Mouse (Mus musculus) hindbrain, embryonic 10.5 days (tissue): ENCODE measurements around the gene Dennd4b. TPM values are rescaled to one million over a fixed set of nuclear protein-coding genes. Genes with fewer than 3 reads are reported as not detected.
A peak's percentile ranks its signal among the peaks of the same experiment; 100 is the strongest.

Source experiments
- DNase-seq: peaks from one replicate; pipeline ENCODE4 v3.0.0-alpha.2; 2017; ENCODE audit warnings: low spot score
- H3K27ac ChIP-seq: fragments of 300-500 bp; sonication (generic); 2 replicates; pipeline ENCODE4 v1.5.1; 2016; ENCODE audit warnings: mild to moderate bottlenecking, moderate library complexity
- H3K27me3 ChIP-seq: fragments of 300-500 bp; sonication (generic); 2 replicates; pipeline ENCODE4 v1.6.1; 2016; ENCODE audit warnings: mild to moderate bottlenecking; ENCODE audit not compliant: poor library complexity, insufficient read depth, severe bottlenecking
- H3K36me3 ChIP-seq: fragments of 300-500 bp; sonication (generic); 2 replicates; pipeline ENCODE4 v1.6.1; 2016; ENCODE audit warnings: mild to moderate bottlenecking, moderate library complexity
- H3K4me1 ChIP-seq: fragments of 300-500 bp; sonication (generic); replicated peaks from 2 replicates; pipeline ENCODE4 v1.6.1; 2016; ENCODE audit warnings: mild to moderate bottlenecking
- H3K4me3 ChIP-seq: fragments of 300-500 bp; sonication (generic); 2 replicates; pipeline ENCODE4 v1.5.1; 2016; ENCODE audit warnings: mild to moderate bottlenecking, moderate library complexity
- H3K9me3 ChIP-seq: fragments of 300-500 bp; sonication (generic); 2 replicates; pipeline ENCODE4 v1.6.1; 2016; ENCODE audit warnings: mild to moderate bottlenecking, moderate library complexity
- WGBS: fragments of 180-500 bp; shearing (Covaris S2); methylation state at CpG from one replicate; pipeline ENCODE4 v1.1.7; 2016; 5-methylcytosine and 5-hydroxymethylcytosine counted together
- polyA plus RNA-seq: library from polyadenylated mRNA; unstranded; fragments of >200 nt; fragmentation: Nextera tagmentation; extraction: Ambion mirVana; gene quantifications from 2 replicates; pipeline ENCODE4 v1.2.1, GENCODE M21; 2016

Gene Dennd4b
- polyA plus RNA-seq: 5.7 and 7.1 TPM in 2 replicates

DNA sequence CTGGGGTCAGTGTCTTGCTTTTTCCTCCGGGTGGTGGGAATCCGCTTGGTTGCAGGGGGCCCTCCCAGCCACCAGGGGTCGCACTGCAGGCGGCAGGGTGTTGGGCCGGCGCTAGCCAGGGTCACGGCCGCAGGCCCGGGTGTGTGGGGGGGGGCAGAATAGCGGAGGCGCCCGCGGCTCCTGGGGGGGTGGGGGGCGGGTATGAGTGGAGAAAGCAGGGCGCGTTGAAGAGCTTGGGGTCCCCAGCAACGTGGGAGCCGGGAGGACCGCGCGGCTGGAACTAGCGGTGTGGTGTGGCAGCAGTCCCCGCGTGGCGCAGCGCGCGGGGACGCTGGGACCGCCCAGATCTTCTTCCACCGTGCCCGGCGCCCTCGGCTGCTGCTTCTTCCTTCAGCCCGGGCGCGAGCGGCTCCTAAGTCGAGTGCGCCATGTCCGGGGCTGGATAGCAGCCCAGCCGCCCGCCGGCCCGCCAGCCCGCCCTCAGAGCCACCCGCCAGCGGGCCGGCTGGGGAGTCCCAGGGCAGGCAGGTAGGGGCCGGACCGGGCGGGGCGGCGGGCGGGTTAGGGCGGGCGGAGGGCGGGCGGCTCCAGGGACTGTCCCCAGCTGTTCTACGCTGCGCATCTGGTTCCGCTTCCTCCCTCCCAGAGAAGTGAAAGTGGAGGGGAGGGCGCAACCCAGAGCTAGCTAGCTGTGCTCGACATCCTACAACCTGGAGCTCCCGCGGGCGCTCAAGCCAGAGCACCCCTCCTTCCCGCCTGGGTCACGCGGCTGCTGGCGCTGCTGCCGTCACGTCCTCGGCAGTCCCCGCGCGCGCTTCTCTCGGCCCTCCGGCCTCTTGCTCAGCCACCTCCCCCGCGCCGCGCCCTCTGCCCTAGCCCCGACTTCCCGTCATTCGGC, at the start of gene Dennd4b:
TSS of gene Dennd4b (plus strand) at position 152 of the 898 bp plus-strand sequence.
- peak; percentile 92 for DNase-seq
- Histone ChIP-seq H3K4me3 (peak within 1 kb of the TSS; percentile 71), H3K9me3 (no peaks in the 10 kb centered on the region), H3K36me3 (peaks cover 70% of the 10 kb centered on the region), H3K27me3 (no peaks in the 10 kb centered on the region), H3K27ac (peak within 1 kb of the TSS; percentile 96), H3K4me1 (peaks cover 24% of the 10 kb centered on the region)
- WGBS: under 1% methylated on average over 87 of the region's 87 CpGs

- H3K36me3 ChIP-seq: peaks cover 19% of the 10 kb centered on the region
- WGBS: 50% methylated on average over 1 of the region's 1 CpGs
Observed at GRCm38 (mm10) chr3:90215825-90216380, 49.1 kb upstream of the Dennd4b start.

GRCm38 (mm10) chr3:90220088-90220487, 44.9 kb upstream of the Dennd4b start:
- WGBS: 21% methylated on average over 6 of the region's 6 CpGs
- H3K4me3 ChIP-seq: peak overlapping the region; percentile 58
- DNase-seq: peak; percentile 47

More at GRCm38 (mm10) chr3:90215825-90216380, 49.1 kb upstream of the Dennd4b start:
- Histone ChIP-seq H3K4me3 (no peak overlapping the region), H3K4me1 (peaks cover 36% of the 10 kb centered on the region), H3K9me3 (no peaks in the 10 kb centered on the region), H3K27ac (no peak overlapping the region), H3K27me3 (no peaks in the 10 kb centered on the region)
- DNase-seq: no peak

DNA sequence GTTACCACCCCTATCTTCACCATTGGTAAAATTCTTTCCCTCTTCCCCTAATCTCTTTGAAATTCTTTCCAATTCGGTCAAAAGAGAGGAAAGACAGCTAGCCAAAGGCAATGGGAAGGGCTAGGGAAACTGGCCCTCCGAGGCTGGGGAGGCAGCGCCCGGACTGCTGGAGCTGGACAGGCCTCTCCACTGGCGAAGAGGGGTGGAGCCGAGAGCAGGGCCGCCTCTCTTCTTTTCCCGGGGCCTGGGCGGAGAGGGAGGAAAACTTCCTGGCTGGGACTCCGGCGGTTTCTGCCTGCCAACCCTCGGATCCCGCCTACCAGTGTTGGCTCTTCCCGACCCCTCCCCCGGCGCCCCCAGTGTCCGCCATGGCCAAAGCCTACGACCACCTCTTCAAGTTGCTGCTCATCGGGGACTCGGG, 44.4 kb upstream of the Dennd4b start:
- Histone ChIP-seq H3K4me1 (peaks cover 27% of the 10 kb centered on the region), H3K4me3 (peak overlapping the region; percentile 58), H3K36me3 (peaks cover 26% of the 10 kb centered on the region), H3K27ac (peak overlapping the region; percentile 88), H3K9me3 (no peaks in the 10 kb centered on the region), H3K27me3 (no peaks in the 10 kb centered on the region)
- under 1% methylated on average over 20 of the region's 20 CpGs for WGBS
- DNase-seq: peak; percentile 81

More at GRCm38 (mm10) chr3:90220088-90220487, 44.9 kb upstream of the Dennd4b start:
- Histone ChIP-seq H3K4me1 (peaks cover 27% of the 10 kb centered on the region), H3K9me3 (no peaks in the 10 kb centered on the region), H3K36me3 (peaks cover 22% of the 10 kb centered on the region), H3K27me3 (no peaks in the 10 kb centered on the region), H3K27ac (peak overlapping the region; percentile 88)

GRCm38 (mm10) chr3:90221123-90221522, 43.9 kb upstream of the Dennd4b start:
- Histone ChIP-seq H3K27me3 (no peaks in the 10 kb centered on the region), H3K36me3 (peaks cover 32% of the 10 kb centered on the region), H3K4me1 (peaks cover 27% of the 10 kb centered on the region), H3K27ac (peak overlapping the region; percentile 88), H3K4me3 (peak overlapping the region; percentile 58), H3K9me3 (no peaks in the 10 kb centered on the region)
- 25% methylated on average over 5 of the region's 5 CpGs for WGBS
- DNase-seq: no peak

DNA sequence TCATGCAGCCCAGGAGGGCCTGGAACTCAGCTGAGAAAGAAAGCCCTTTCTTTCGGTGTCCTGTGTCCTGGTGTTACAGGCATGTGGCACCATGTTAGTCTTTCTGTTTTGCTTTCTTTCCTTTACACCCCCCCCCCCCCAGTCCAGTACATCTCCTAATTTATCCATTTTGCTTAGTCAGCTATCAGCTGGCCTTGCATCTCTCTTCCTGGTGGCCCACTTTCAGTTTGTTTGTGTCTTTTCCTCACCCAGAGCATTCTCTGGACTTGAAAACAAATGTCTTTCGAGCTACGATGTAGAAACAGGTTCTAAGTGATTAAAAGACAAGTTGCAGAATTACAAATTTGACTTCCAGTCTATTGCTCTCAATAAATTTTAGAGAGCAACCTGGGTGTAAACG, 42.5 kb upstream of the Dennd4b start:
- no peak overlapping the region for H3K27ac ChIP-seq
- no peak for DNase-seq
- no peak overlapping the region for H3K4me3 ChIP-seq
- no peaks in the 10 kb centered on the region for H3K9me3 ChIP-seq
- no peaks in the 10 kb centered on the region for H3K27me3 ChIP-seq
- peaks cover 33% of the 10 kb centered on the region for H3K36me3 ChIP-seq
- 90% methylated on average over 4 of the region's 4 CpGs for WGBS
- peaks cover 27% of the 10 kb centered on the region for H3K4me1 ChIP-seq

GRCm38 (mm10) chr3:90222941-90223340, 42.0 kb upstream of the Dennd4b start:
- H3K4me3 ChIP-seq: no peak overlapping the region
- peaks cover 33% of the 10 kb centered on the region for H3K36me3 ChIP-seq
- H3K27ac ChIP-seq: no peak overlapping the region
- no peaks in the 10 kb centered on the region for H3K9me3 ChIP-seq
- peaks cover 27% of the 10 kb centered on the region for H3K4me1 ChIP-seq
- no peak for DNase-seq
- no peaks in the 10 kb centered on the region for H3K27me3 ChIP-seq
- 85% methylated on average over 3 of the region's 3 CpGs for WGBS

DNA sequence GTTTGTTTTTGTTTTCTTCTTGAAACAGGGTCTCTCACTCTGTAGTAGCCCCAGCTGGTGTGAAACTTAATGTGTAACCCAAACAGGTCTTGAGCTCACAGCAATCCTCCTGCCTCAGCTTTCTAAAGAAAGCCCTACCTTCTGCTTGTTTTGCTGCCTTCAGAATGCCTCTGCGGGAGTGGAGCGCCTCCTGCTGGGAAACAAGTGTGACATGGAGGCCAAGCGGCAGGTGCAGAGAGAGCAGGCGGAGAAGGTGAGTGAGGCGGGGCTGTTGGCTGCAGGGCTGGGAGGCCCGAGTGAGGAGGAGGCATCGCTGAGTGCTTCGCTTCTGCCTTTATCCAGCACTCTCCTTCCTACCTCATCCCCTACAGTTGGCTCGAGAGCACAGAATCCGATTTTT, 40.7 kb upstream of the Dennd4b start:
- Histone ChIP-seq H3K4me3 (no peak overlapping the region), H3K27ac (no peak overlapping the region), H3K36me3 (peaks cover 33% of the 10 kb centered on the region), H3K27me3 (no peaks in the 10 kb centered on the region), H3K9me3 (no peaks in the 10 kb centered on the region), H3K4me1 (peaks cover 27% of the 10 kb centered on the region)
- 83% methylated on average over 10 of the region's 10 CpGs for WGBS
- no peak for DNase-seq

DNA sequence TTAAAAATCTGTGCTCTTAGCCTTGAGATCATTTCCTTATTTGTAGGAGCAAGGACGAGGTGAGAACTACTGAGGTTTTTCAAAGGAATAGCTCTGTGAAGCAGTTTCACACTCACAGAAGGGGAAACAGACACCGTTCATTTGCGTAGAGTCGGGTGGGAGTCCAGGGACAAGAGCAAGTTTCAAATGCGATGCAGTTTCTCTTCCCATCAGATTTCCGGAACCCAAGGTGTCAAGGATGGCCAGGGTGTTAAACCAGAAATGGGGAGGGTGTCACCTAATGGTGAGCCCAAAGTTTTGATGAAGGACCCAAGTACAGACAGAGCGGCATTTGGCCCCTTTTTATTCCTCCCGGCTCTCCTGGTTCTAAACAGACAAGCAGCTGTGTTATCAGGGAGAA, 33.9 kb upstream of the Dennd4b start:
- no peak for DNase-seq
- 16% methylated on average over 8 of the region's 8 CpGs for WGBS
- peak overlapping the region; percentile 92 for H3K27ac ChIP-seq
- no peaks in the 10 kb centered on the region for H3K27me3 ChIP-seq
- peaks cover 19% of the 10 kb centered on the region for H3K4me1 ChIP-seq
- H3K4me3 ChIP-seq: peak overlapping the region; percentile 72
- H3K9me3 ChIP-seq: no peaks in the 10 kb centered on the region
- H3K36me3 ChIP-seq: peaks cover 32% of the 10 kb centered on the region

DNA sequence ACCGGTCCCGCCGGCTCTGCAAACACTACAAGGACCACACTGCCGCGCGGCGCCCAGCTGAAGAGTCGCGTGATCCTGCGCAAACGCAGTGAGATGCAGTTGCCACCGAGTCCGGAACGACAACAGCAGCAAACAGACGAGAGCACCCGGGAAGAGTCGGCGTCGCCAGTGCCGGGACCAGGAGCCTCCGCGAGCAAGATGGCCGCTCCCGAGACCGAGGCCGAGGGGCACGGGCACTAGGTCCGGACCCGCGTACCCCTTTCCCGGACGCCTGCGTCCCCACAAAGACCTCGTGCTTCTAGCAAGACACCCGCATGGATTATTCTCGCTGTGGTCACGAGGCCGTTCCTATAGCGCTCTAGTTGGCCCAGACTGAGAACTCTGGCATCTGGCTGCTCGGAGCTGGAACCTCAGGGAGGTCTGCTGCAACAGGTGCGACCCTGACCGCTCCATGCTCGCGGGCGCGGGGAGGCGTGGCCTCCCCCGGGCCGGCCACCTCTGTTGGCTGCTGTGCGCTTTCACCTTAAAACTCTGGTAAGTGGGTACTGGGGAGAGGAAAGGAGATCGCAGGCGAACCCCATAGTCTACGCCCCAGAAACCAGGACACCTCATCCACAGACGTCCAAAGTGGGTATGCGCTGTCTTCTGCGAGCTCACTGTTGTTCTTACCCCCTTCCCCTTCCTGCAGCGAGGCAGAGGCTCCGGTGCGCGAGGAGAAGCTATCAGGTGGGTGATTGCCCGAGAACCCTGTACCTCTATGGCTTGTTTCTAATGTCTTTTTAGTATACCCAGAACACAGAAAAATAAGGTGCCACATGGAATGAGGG, 33.3 kb upstream of the Dennd4b start, which contains the start of gene Jtb:
TSS of gene Jtb (plus strand) at position 91 of the 827 bp plus-strand sequence.
- peak; percentile 95 for DNase-seq
- H3K9me3 ChIP-seq: no peaks in the 10 kb centered on the region
- no peaks in the 10 kb centered on the region for H3K27me3 ChIP-seq
- peaks cover 38% of the 10 kb centered on the region for H3K36me3 ChIP-seq
- peaks cover 19% of the 10 kb centered on the region for H3K4me1 ChIP-seq
- H3K4me3 ChIP-seq: peak within 1 kb of the TSS; percentile 72
- under 1% methylated on average over 61 of the region's 61 CpGs for WGBS
- peak within 1 kb of the TSS; percentile 92 for H3K27ac ChIP-seq

GRCm38 (mm10) chr3:90241251-90241650, 23.7 kb upstream of the Dennd4b start:
- DNase-seq: no peak
- Histone ChIP-seq H3K27ac (no peak overlapping the region), H3K4me1 (peaks cover 22% of the 10 kb centered on the region), H3K4me3 (no peak overlapping the region), H3K27me3 (peaks cover 8% of the 10 kb centered on the region; the same call in 1 of the 2 replicates), H3K9me3 (no peaks in the 10 kb centered on the region), H3K36me3 (peaks cover 8% of the 10 kb centered on the region)
- WGBS: 93% methylated on average over 2 of the region's 2 CpGs

DNA sequence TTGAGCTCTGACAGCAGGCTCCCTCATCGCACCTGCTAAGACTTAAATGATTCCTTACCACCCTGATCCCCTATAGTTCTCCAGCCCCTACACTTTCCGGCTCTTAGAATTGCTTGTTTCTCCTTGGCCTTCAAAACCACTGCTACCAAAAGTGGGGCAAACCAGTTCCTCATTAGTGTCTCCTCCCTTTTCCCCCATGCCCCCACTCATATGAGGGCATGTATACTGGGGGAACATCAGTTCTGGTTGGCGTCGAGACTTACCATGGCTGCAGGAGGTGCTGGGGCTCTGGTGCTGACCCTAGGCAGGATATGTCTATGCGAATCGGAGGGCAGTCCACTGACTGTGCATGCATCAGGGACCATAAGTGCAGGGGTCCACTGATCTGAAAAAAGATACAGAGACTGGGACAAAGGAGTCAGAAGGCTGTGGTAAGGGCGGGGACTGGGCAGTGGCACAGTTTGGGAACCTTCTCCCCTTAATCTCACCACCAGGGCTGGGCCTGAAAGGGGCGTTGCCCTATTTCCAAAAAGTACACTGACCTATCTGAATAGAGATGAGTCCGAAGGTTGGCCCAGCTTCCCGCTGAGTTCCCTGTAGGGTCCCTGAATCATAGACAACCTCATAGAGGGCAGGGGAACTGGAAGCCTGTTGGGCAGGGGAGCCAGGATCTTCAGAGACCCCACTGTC, 23.2 kb upstream of the Dennd4b start:
- Histone ChIP-seq H3K9me3 (no peaks in the 10 kb centered on the region), H3K4me1 (peaks cover 22% of the 10 kb centered on the region), H3K4me3 (no peak overlapping the region), H3K27me3 (peaks cover 8% of the 10 kb centered on the region; the same call in 1 of the 2 replicates), H3K27ac (no peak overlapping the region; the same call in 1 of the 2 replicates), H3K36me3 (peaks cover 3% of the 10 kb centered on the region)
- 84% methylated on average over 10 of the region's 10 CpGs for WGBS
- DNase-seq: no peak
